Mouse (Mus musculus) left cerebral cortex, postnatal 4 days (tissue): ENCODE measurements around the gene Fank1. TPM values are rescaled to one million over a fixed set of nuclear protein-coding genes. Genes with fewer than 3 reads are reported as not detected.

Experiments
- DNase-seq: peaks from one replicate; pipeline ENCODE4 v3.0.0-alpha.2; 2022
- intact Hi-C: fragments of 180-260 bp; cut with DNase I; formaldehyde crosslinking; loops from one replicate; pipeline ENCODE4 v1.15.1; 2025
- total RNA-seq, 2 experiments: library from RNA; stranded (reverse); gene quantifications; 2 replicates each; pipeline ENCODE4 v1.2.3; 2021

Gene Fank1
- total RNA-seq = 1 to 10 TPM; 3.5 to 4.9 TPM

DNA sequence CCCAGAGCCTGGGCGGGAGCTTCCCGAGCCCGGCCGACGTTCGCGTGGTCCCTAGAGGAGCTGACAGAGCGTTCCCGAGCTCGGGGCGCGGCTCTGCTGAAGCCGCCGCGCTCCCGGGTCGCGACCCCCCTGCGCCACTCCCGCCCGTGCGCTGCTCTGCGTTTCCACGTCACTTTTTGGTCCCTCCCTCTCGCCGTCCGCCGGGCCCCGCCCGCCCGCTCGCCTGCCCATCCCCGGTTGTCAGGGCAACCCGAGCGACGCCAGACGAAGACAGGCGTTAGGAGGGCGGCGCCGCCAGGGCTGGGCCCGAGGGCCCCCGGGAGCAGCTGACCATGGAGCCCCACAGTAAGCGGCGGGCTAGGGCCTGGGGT lies at the start of gene Fank1:
TSS of gene Fank1 (plus strand) at position 236 of the 371 bp plus-strand sequence.
- peak; percentile 88 for DNase-seq
- intact Hi-C loops = no loop called here

DNA sequence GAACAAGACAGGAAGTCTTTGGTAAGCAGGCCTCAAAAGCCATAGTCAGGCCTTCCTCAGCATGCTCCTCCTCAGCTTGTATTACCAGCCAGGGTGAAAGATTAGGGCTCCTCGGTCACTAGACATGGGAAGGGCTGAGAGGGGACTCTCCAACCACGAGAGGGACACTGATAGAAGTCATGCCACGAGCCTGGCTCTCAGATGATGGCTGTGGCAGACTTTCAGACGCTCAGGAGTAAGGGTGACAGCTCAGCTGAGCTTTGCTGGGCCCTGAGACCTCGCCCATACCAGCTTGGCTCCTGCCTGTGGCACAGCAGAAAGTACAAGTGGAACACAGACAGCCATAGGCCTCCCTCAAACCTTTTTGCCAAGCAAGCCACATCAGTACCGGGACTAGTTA lies 49.6 kb upstream of the Fank1 start:
- intact Hi-C loops = no loop called here
- no peak for DNase-seq

DNA sequence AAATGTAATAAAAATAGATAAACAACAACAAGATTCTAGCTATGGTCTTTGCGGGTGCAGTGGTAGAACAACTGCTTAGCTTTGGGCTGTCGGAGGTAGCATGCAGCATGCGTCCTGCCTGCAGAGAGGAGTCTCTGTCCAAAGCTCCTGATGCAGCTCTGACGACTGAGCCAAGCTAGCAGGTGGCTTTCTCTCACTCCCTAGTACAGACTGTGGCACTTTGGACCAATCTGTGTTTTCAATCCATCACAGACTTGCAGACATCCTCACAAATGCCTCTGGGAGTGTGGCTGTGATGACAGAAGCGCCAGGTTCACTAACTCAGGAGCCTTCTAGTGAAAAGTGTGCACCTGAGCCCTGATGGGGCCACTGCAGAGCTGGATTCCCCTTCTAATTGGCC lies 47.3 kb upstream of the Fank1 start:
- intact Hi-C loops = no loop called here
- DNase-seq = peak; percentile 29

DNA sequence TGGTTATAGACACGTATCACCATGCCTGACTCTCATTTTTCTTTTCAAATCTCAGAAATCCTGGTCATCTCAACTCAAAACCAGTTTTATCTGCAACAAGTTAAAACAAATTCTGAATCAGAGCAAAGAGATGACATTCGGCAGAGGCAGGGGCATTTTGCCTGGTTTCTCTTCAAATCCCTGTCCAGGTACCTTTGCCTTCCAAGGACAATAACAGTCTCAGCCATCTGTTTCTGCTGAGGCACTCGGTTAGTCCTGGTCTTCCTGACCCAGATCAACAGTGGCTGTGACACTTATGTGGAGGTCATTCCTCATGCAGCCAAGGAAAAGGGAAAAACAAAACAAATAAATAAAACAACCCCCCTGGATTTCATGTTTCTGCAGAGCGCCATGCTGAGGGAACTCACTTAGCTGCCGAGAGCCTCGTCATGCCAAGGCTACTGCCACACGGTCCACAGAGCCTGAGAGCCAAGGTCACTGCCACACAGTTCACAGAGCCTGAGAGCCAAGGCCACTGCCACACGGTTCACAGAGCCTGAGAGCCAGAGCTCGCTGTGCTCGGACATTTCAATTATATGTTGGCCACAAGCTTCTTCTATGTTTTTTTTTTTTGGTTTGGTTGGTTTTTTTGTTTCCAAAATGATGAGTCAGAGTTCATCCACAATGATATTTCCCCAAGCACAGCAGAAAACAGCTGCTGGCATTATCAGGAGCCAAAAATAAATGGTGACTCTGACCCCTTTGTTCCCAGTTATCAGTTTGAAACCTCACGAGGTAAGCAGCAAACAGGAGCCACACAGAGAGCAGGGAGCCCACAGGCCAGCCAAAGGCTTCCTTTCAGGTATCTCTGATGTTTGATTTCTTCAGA lies 46.1 kb upstream of the Fank1 start:
- no peak for DNase-seq
- intact Hi-C loops = no loop called here

DNA sequence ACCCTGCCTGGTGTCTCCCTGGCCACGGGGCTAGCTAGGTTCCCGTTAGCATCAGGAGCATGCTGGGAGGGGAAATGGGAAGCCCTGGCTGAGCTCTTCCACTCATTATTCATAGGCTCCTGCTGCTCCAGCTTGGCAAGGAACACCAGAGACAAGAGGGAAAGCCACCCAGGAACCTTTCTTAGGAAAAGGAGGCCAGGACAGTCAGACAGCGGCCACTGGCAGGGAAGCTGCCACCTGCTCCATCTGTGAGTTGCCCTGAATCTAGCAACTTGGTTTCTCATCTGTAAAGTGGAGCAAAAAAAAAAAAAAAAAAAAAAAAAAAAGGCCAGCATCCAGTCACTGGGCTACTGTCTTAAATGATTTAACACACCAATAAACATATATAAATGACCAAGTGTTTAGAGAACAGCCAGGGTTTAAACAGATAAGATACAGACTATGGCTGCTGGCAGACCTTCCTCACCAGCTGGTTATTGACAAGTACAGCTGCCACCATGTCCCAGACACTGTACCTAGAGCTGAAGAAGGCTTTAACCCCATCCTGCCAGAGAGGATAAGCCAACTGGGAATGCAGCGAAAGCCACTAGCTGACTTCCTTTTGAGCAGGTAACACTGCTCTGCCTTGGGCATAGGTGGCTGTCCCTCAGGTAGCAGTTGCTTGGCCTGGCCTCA lies 44.6 kb upstream of the Fank1 start:
- DNase-seq = peak; percentile 83

DNA sequence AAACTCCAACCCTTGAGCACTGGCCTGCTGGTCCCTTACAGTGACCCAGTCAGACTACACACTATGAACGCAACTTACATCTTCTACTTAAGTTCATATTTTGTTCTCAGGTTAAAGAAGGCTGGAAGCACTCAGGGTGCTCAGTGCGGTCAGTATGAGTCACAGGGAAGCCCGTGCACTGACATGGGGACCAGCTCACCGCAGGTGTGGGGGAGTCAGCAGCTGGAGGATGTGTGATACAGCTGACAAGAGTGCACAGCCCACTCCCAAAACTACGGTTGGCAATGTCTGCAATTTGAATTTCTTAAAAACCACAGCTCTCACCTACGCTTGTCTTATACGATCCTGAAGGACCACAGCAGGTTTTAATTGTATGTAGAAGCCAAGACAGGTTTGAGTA lies 36.1 kb upstream of the Fank1 start:
- DNase-seq = no peak
- intact Hi-C loops = no loop called here

More for the DNA sequence above, 44.6 kb upstream of the Fank1 start:
- intact Hi-C loops = no loop called here

DNA sequence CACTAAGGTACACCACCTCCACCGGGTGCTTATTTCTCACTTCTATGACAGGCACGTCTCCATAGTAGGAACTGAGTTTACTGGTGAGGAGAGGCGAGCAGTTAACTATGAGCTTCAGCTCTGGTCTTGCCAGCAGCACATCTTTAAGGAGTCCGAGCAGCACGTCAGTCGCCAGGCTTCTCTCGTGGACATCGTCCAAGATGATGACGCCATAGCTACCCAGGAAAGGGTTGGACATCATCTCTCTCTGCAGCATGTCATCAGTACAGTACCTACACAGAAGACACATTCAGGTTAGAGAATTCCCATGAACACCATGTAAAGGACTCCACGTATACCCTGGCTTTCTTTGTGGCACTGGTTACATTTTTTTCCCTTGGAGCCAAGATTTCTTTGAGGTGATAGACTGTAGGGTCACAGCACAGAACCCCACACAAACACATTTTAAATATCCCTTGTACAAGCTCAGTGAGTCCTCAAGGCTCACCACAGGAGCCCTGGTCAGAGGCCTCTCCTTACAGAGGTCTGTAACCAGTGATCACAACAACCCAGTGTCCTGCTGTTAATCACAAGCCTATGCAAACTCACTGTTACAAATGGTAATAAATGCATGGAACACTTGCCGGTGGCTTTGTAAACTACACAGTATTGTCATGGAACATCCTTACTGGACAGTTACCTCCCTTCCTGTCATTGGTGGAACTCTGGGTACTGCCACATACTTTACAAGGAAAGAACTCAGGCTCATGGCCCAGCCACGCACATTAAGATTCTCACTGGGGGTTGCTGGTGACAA lies 33.9 kb upstream of the Fank1 start:
- no peak for DNase-seq
- intact Hi-C loops = no loop called here

DNA sequence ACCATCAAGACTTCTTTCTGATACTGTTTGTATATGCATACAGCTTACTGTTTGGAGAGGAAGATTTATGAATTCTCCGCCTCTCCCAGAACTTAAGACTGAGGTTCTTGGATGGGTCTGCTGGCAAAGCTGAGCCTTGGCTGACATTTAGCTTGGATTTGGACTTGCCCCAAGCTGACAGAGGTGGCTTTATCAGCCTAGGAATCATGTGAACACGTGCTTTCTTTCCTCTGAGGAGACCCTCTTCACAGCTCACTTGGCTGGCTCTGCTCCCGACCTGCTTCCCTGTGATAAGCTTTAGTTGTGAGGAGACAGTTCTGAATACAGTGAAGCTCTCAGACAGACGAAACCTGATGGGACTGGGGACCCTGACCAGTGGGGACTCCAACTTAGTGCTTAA lies 33.0 kb upstream of the Fank1 start:
- peak; percentile 78 for DNase-seq
- intact Hi-C loops = no loop called here

DNA sequence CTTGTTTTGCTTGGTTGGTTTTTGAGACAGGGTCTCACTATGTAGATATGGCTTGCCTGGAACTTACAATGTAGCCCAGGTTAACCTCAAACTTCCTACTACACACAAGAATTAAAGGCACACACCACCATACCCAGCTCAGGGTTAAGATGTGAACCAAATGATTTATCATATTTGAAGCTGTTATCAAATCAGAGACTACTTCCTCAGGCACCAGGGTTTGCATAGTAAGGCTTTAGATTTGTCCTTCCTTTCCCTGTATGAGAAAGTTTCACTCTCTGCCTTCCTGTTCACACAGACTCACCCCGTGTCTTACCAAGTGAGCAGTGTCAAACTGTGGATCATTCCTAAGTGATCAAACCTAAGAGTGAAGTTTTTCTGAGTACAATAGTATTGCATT lies 32.5 kb upstream of the Fank1 start:
- DNase-seq = no peak
- intact Hi-C loops = no loop called here

DNA sequence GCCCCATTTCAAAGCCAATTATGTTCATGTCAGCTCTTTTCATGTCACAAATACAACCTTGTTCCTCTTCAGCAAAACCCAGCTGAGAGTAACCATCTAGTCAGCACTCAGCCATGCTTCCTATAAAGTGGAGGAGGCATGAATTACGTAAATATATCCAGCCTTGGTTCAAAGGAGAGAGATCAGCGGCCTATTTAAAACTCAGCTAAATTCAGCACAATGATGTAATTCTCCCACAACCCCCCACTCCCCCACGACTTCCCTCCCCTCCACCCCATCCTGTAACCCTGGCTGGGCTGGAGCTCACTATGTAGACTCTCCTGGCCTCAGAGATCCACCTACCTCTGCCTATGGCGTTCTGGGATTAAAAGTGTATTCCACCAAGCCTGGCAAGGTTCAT lies 32.0 kb upstream of the Fank1 start:
- DNase-seq = no peak
- intact Hi-C loops = no loop called here

DNA sequence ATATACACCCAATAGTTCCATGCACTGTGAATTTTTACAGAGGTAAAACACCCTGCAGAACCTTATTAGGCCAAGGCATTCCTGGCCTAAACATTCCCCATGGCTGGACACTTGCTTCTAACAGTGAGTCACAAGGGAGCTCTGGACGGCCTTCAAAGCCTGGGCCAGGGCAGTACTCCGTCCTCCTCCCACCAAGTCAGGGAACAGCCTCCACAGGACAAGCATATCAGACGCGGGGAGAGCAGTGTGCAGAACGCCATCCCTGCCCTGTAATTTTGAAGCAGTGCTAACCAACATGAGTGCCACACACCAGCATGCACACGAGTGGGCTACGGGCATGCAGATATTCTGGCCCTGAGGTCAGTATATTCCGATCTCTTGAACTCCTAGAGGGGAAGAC lies 29.3 kb upstream of the Fank1 start:
- no peak for DNase-seq
- intact Hi-C loops = no loop called here

DNA sequence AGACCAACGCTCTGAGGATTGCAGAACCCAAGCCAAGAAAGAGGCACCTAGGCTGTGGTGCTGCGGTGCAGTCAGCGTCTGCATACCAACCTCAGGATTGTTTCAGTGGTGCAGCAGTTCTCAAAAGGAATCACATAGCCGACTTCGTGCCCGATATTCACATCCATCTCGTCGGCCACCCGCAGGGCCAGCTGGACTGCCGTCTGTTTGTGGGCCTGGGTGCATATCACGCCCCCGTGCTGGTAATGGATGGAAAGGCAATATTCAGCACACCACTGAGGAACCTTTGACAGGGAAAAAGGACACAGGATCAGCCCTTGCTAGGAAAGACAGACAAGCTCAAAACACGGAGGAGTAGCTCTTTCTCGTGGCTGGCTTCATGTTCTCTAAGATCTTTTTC lies 27.9 kb upstream of the Fank1 start:
- intact Hi-C loops = no loop called here
- peak; percentile 76 for DNase-seq

DNA sequence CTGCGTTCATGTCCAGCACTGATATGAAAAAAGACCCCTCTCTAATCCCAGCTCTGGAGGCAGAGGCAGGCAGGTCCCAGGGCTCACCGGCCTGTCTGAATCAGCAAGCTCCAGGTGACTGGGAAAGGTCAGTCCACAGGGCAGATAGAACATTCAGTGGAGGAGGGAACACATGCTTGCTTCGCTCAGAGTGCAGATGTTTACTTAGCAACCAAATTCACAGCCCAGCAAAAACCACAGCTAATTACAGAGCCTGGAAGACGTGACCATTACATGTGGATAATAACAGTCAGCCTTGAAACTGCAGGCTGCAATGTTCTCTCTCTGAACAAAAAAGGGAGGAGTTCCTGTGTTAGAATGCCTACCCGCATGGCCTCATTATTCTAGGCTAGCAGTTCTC lies 26.0 kb upstream of the Fank1 start:
- intact Hi-C loops = no loop called here
- no peak for DNase-seq

DNA sequence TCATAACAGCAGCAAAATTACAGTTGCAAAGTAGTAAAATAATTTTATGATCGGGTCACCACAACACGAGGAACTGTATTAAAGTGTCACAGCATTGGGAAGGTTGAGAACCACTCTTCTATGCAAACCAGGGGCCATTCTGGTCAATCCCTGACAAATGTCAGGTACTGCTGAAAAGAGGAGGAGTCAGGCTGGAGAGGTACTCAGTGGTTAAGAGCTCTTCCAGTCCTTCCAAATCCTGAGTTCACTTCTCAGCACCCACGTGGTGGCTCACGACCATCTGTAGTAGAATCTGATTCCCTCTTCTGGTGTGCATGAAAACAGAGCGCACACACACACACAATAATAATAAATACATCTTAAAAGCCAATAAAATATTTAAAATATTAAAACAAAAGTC lies 25.5 kb upstream of the Fank1 start:
- DNase-seq = no peak
- intact Hi-C loops = no loop called here

DNA sequence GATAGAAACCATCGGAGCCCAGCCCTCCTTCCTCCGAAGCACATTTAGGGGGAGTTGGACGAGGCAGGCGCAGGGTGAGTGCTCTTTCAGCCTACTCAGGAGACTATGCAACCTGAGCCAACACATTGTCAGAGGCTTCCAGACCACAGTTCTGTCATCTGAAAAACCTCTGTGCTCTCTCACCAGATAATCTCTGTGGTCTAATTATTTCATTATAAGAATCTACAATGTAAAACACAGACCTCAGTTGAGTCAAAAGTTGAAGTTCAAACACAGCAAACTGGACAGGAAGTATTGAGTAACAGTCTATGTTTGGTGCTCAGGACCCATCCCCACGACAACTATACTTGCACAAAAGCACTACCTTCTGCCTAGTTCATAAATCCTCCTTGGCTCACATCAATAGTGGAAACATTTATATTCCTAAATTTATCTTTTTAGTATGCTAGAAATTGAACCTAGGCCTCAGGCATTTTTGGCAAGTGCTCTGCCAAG lies 18.7 kb upstream of the Fank1 start:
- no peak for DNase-seq
- intact Hi-C loops = no loop called here

DNA sequence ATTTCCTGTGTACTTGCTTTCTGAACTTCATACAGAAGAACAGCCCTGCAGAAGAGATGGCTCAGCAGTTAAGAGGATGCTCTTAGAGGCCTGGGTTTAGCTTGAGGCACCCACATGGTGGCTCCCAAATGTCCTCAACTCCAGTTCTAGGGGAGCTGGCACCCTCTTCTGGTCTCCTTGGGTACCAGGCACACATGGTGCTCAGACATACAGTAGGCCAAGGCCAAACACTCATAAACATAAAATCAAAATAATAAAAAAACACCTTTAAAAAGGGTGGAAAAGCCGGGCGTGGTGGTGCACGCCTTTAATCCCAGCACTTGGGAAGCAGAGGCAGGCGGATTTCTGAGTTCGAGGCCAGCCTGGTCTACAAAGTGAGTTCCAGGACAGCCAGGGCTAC lies 17.9 kb upstream of the Fank1 start:
- no peak for DNase-seq
- intact Hi-C loops = no loop called here

DNA sequence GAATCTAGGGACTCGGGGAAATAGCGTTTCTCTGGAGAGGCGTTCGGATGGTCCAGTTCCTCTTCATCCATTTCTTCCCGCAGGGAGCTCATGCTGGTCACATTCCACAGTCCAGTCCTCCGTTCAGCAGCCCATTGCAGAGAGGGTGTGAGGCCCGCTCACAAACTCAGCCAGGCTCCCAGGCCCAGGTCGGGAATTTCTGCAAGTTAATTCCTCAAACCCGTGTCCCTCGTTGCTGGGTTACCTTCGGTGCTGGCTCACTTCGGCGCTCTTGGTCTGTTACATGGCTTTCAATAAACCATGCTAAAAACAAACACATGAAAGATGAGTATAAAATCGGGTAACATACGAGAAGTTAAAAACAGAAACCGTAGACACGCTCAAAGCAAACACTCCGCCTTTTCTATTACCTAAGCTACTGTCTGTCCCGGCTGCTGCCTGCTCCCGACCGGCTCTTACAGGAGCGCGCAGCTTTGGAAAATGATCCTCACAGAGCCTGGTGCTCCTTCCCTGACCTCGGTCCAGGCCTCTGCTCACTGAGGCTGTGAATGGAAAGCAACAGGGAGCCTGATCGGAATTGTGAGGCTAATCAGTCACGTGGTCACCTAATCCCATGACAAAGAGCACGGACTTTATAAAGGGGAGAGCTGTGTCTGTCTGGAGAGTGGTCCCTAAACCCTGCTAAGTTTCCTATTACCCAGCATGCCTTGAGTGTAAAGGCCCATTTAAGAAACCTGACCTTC lies 16.9 kb upstream of the Fank1 start:
- DNase-seq = no peak
- intact Hi-C loops = no loop called here

DNA sequence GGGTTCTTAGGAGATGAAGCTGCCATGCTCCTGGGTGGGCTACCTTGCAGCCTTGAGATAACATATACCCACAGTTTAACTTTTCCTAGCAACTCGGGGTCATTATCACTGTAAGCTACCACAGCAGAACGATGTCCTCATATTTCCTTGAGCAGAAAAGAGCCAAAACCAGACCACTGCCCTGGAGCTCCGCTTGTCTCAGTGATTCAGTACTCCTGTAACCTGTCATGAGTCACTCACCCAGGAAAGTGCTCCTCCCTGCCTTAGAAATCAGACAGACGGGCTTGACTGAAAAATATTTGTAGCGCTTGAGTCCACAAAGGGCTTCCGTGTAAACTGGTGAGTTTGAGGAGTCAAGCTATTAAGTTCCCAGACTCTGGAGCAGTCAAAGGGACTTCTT lies 14.0 kb upstream of the Fank1 start:
- DNase-seq = no peak
- intact Hi-C loops = no loop called here

DNA sequence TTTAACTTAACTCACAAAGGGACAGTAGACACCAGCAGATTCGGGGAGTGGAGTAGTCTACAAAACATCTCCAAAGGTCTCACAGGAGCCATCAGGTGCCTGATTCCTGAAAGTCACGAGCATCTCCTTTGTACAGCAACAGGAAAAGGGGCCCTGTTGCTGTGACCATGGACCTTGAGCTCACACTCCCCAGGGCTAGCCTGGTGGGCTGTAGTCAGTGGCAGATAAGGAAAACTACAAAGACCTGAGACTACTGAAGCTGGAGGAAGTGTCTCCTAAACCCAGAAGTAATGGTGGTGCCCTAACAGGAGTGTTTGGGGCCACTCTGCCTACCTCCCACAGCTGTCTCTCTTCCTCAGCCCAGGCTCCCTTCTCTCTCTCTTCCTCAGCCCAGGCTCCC lies 12.2 kb upstream of the Fank1 start:
- DNase-seq = no peak
- intact Hi-C loops = no loop called here

DNA sequence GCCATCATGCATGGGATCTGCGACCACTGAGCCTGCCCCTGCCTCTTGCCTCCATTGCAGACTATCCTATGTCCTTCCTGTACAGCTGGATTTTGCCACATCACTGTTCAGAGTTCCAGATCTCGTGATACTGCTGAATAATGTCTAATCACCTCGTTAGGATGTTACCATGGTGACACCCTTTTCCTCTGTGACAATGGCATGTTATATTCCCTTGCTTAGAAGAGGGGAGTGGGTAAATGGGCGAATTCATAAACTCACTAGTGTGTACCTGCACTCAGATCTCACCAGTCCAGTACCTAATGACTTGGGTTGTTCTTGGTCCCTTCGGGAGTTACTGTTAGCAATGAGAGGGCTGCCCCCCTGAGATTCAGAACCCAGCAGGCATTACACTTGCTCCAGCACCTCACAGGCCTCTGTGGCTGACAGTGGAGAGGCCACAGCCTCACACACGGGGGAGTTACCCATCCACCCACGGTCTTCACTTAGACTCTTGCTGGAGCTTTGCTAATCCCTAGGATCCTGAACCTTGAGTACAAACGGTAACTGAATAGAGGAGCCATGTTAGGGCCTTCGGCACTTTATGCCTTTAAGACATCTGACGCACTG lies 11.3 kb upstream of the Fank1 start:
- no peak for DNase-seq
- intact Hi-C loops = no loop called here
